Mouse (Mus musculus) bone marrow, adult 2 months (tissue): ENCODE data around the gene Chn1.

ENCODE experiments used
- CTCF ChIP-seq: fragments of 200-500 bp; IDR thresholded peaks from 2 replicates; pipeline ENCODE4 v1.5.1; 2011; ENCODE audit warnings: low read length, control low read depth; ENCODE audit not compliant: control insufficient read depth, insufficient read depth
- POLR2A ChIP-seq: fragments of 200-500 bp; IDR thresholded peaks from 2 replicates; pipeline ENCODE4 v1.6.1; 2011; ENCODE audit warnings: low read depth, mild to moderate bottlenecking, control low read depth, low read length, borderline replicate concordance; ENCODE audit not compliant: control insufficient read depth

GRCm38 (mm10) chr2:73807609-73808008 is 32.5 kb upstream of the Chn1 start:
- TF ChIP-seq POLR2A (no peak), CTCF (no peak)
